Mouse (Mus musculus) MEL (cell line): ENCODE results near the gene Lsp1. TPM values are rescaled to one million over a fixed set of nuclear protein-coding genes. Genes with fewer than 3 reads are reported as not detected.

Experiments used
- DNase-seq: peaks from one replicate; pipeline ENCODE4 v3.0.0; 2011; ENCODE audit warnings: low read depth, low spot score
- H3K27ac ChIP-seq: 2 replicates; pipeline ENCODE4 v1.5.1; 2012; ENCODE audit warnings: low read depth, mild to moderate bottlenecking, control low read depth, low read length, moderate library complexity; ENCODE audit not compliant: control insufficient read depth
- H3K27me3 ChIP-seq, 2 experiments: fragments of 150-350 bp in 1 of 2; sonication (generic) in 1 of 2; 2 replicates each; pipeline ENCODE4 v1.6.1; 2012; ENCODE audit warnings: low read length in 2 of 2, mild to moderate bottlenecking in 2 of 2, improper control_type of control experiment in 1 of 2, moderate library complexity in 1 of 2; ENCODE audit not compliant: insufficient read depth in 2 of 2, control insufficient read depth in 1 of 2
- H3K36me3 ChIP-seq, 2 experiments: 2 replicates each; pipeline ENCODE4 v1.6.1; 2012 to 2014; ENCODE audit warnings: low read length in 2 of 2, improper control_type of control experiment in 1 of 2, inconsistent platforms in 1 of 2, mild to moderate bottlenecking in 1 of 2; ENCODE audit not compliant: insufficient read depth in 2 of 2, control insufficient read depth in 1 of 2
- H3K4me1 ChIP-seq, 2 experiments: fragments of 150-350 bp in 1 of 2; sonication (generic) in 1 of 2; 2 replicates each; pipeline ENCODE4 v1.6.1; 2012; ENCODE audit warnings: low read length in 2 of 2, improper control_type of control experiment in 1 of 2, mild to moderate bottlenecking in 1 of 2; ENCODE audit not compliant: insufficient read depth in 2 of 2, control insufficient read depth in 1 of 2
- H3K4me3 ChIP-seq, 2 experiments: fragments of 150-350 bp in 1 of 2; sonication (generic) in 1 of 2; 2 replicates each; pipeline ENCODE4 v1.5.1; 2012; ENCODE audit warnings: low read depth in 2 of 2, low read length in 2 of 2, mild to moderate bottlenecking in 2 of 2, moderate library complexity in 2 of 2, control low read depth in 1 of 2, improper control_type of control experiment in 1 of 2; ENCODE audit not compliant: control insufficient read depth in 1 of 2, insufficient read depth in 1 of 2
- H3K79me2 ChIP-seq: 2 replicates; pipeline ENCODE4 v1.6.1; 2012; ENCODE audit warnings: mild to moderate bottlenecking, low read length, moderate library complexity; ENCODE audit not compliant: control insufficient read depth, poor library complexity, insufficient read depth
- H3K9ac ChIP-seq: 2 replicates; pipeline ENCODE4 v1.6.1; 2012; ENCODE audit warnings: low read depth, mild to moderate bottlenecking, control low read depth, low read length, moderate library complexity; ENCODE audit not compliant: control insufficient read depth, poor library complexity, severe bottlenecking
- H3K9me3 ChIP-seq: fragments of 150-350 bp; sonication (generic); replicated peaks from 2 replicates; pipeline ENCODE4 v1.6.1; 2012; ENCODE audit warnings: mild to moderate bottlenecking, low read length, improper control_type of control experiment, moderate library complexity; ENCODE audit not compliant: insufficient read depth
- BHLHE40 ChIP-seq: IDR thresholded peaks from 2 replicates; pipeline ENCODE4 v1.6.1; 2012; ENCODE audit warnings: low read depth, mild to moderate bottlenecking, inconsistent platforms, low read length, improper control_type of control experiment, borderline replicate concordance
- ELF1 ChIP-seq: IDR thresholded peaks from 2 replicates; pipeline ENCODE4 v1.6.1; 2014; ENCODE audit warnings: low read depth, mild to moderate bottlenecking, inconsistent platforms, low read length, improper control_type of control experiment, moderate library complexity
- GABPA ChIP-seq: IDR thresholded peaks from 2 replicates; pipeline ENCODE4 v1.6.1; 2012; ENCODE audit warnings: low read depth, mild to moderate bottlenecking, inconsistent platforms, low read length, improper control_type of control experiment, moderate library complexity
- GATA1 ChIP-seq: IDR thresholded peaks from 2 replicates; pipeline ENCODE4 v1.6.1; 2011; ENCODE audit warnings: low read depth, low read length, improper control_type of control experiment
- MAFK ChIP-seq: IDR thresholded peaks from 2 replicates; pipeline ENCODE4 v1.6.1; 2011; ENCODE audit warnings: low read depth, mild to moderate bottlenecking, low read length, improper control_type of control experiment, borderline replicate concordance
- MXI1 ChIP-seq: IDR thresholded peaks from 2 replicates; pipeline ENCODE4 v1.6.1; 2011; ENCODE audit warnings: mild to moderate bottlenecking, low read depth, low read length, improper control_type of control experiment
- MYB ChIP-seq: IDR thresholded peaks from 2 replicates; pipeline ENCODE4 v1.6.1; 2011; ENCODE audit warnings: mild to moderate bottlenecking, low read depth, low read length, improper control_type of control experiment
- NRF1 ChIP-seq: IDR thresholded peaks from 2 replicates; pipeline ENCODE4 v1.6.1; 2014; ENCODE audit warnings: low read depth, mild to moderate bottlenecking, inconsistent platforms, low read length, improper control_type of control experiment, moderate library complexity; ENCODE audit not compliant: poor library complexity, insufficient read depth, severe bottlenecking
- POLR2A ChIP-seq, 2 experiments: IDR thresholded peaks; 2 replicates each; pipeline ENCODE4 v1.6.1; 2011 to 2012; ENCODE audit warnings: low read length in 2 of 2, mild to moderate bottlenecking in 2 of 2, control low read depth in 1 of 2, improper control_type of control experiment in 1 of 2, low read depth in 1 of 2, moderate library complexity in 1 of 2; ENCODE audit not compliant: control insufficient read depth in 1 of 2, insufficient read depth in 1 of 2, poor library complexity in 1 of 2
- RAD21 ChIP-seq: IDR thresholded peaks from 2 replicates; pipeline ENCODE4 v1.6.1; 2011; ENCODE audit warnings: mild to moderate bottlenecking, low read depth, low read length, improper control_type of control experiment
- USF1 ChIP-seq: IDR thresholded peaks from 2 replicates; pipeline ENCODE4 v1.6.1; 2014; ENCODE audit warnings: low read depth, mild to moderate bottlenecking, inconsistent platforms, low read length, improper control_type of control experiment, moderate library complexity
- ZC3H11A ChIP-seq: IDR thresholded peaks from 2 replicates; pipeline ENCODE4 v1.6.1; 2012; ENCODE audit warnings: low read depth, mild to moderate bottlenecking, inconsistent platforms, low read length, improper control_type of control experiment
- ZMIZ1 ChIP-seq: IDR thresholded peaks from 2 replicates; pipeline ENCODE4 v1.6.1; 2012; ENCODE audit warnings: low read depth, mild to moderate bottlenecking, inconsistent platforms, low read length, improper control_type of control experiment, moderate library complexity
- polyA plus RNA-seq, 2 experiments: library from polyadenylated mRNA; stranded (reverse) in 1 of 2; unstranded in 1 of 2; fragments of >175 nt in 1 of 2; fragments of >200 nt in 1 of 2; gene quantifications; 2 replicates each; pipeline versions ENCODE4 v1.2.1 to v1.2.4; 2012; ENCODE audit warnings: low replicate concordance in 2 of 2, low read depth in 1 of 2; ENCODE audit not compliant: insufficient read length in 2 of 2, insufficient read depth in 1 of 2, missing spikeins in 1 of 2
- total RNA-seq: library from RNA; depleted of rRNA; stranded (reverse); fragments of 300-350 nt; gene quantifications from 2 replicates; pipeline ENCODE4 v1.2.3, GENCODE M21; 2012

The Lsp1 gene
- total and polyA plus RNA-seq, 3 experiments: not detected

GRCm38 (mm10) chr7:142500032-142500431 is 39.4 kb downstream of the Lsp1 start:
- Histone ChIP-seq H3K9ac (no peak overlapping the region), H3K79me2 (no peaks in the 10 kb centered on the region), H3K4me3 (no peak overlapping the region), H3K36me3 (no peaks in the 10 kb centered on the region), H3K4me1 (no peaks in the 10 kb centered on the region), H3K27ac (no peak overlapping the region), H3K9me3 (no peaks in the 10 kb centered on the region), H3K27me3 (no peaks in the 10 kb centered on the region; a peak in 1 of 4 replicates)
- TF ChIP-seq MYB (no peak), USF1 (no peak), GABPA (no peak), GATA1 (no peak)
- no peak for DNase-seq

- Histone ChIP-seq H3K4me3 (no peak overlapping the region), H3K36me3 (no peaks in the 10 kb centered on the region), H3K9me3 (no peaks in the 10 kb centered on the region), H3K9ac (no peak overlapping the region), H3K27me3 (no peaks in the 10 kb centered on the region; a peak in 1 of 4 replicates), H3K4me1 (no peaks in the 10 kb centered on the region), H3K79me2 (no peaks in the 10 kb centered on the region), H3K27ac (no peak overlapping the region)
- DNase-seq: no peak
- TF ChIP-seq MAFK (no peak), RAD21 (no peak), ZMIZ1 (no peak), NRF1 (no peak), BHLHE40 (no peak), POLR2A (IDR thresholded peaks at IDR 0.05; ENCODE audit: control insufficient read depth in 1 of 2, insufficient read depth in 1 of 2, low read depth in 1 of 2, low read length in 2 of 2, poor library complexity in 1 of 2) (no peak), MXI1 (no peak), ELF1 (no peak)
These were observed 42.6 kb downstream of the Lsp1 start for GRCm38 (mm10) chr7:142503206-142503605.

- DNase-seq: no peak
- no peak for TF ChIP-seq ZC3H11A
- TF ChIP-seq GATA1: no peak
- Histone ChIP-seq H3K4me1 (no peaks in the 10 kb centered on the region), H3K9me3 (no peaks in the 10 kb centered on the region), H3K9ac (no peak overlapping the region), H3K36me3 (no peaks in the 10 kb centered on the region), H3K27ac (no peak overlapping the region), H3K27me3 (no peaks in the 10 kb centered on the region; a peak in 1 of 4 replicates), H3K79me2 (no peaks in the 10 kb centered on the region), H3K4me3 (no peak overlapping the region)
These were observed 45.3 kb downstream of the Lsp1 start for GRCm38 (mm10) chr7:142505942-142506341.
